Comparison of ENCODE assay signal across 11 mouse cellular contexts in the genomic region with DNA sequence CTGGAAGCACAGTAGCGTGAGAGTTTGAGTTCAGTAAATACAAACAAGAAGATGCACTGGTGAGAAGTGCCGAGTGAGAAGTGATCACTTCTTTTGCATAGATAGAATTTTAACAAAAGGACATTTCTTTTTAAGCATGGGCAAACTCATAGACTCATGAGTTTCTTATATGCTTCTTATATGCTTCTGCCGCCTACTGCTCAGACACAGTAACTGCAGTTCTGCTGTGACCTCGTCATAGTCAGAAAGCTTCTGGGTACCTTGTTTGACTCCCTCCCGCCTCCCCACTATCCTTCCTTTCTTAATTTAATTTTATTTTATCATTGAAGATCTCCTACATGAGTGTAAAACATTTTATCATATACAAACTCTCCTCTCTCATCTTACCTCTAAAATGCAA. TPM values are rescaled to one million over a fixed set of nuclear protein-coding genes. Genes with fewer than 3 reads are reported as not detected.
A peak's percentile ranks its signal among the peaks of the same experiment; 100 is the strongest.
DNase-seq lines count a peak whose midpoint lies in the region; ATAC-seq and TF ChIP-seq lines count a peak whose summit lies in the region.
"Had no signal": no experiment of that assay in that cellular context is flagged by ENCODE, and none has a peak within 500 bp of the region (broad histone marks: within the 10 kb centered on the region; RNA-seq: fewer than 3 reads in every experiment).

No protein-coding gene starts in this region.

- H3K27me3 ChIP-seq in heart, adult 2 months (ENCODE audit: control insufficient read depth, insufficient read depth, low read length), result no peaks in the 10 kb centered on the region
- no peaks in the 10 kb centered on the region for H3K27me3 ChIP-seq in midbrain, embryonic 14.5 days (ENCODE audit: control insufficient read depth, insufficient read depth, low read length)
- H3K27me3 ChIP-seq in midbrain, embryonic 16.5 days (ENCODE audit: control insufficient read depth, insufficient read depth, low read depth, low read length), result no peaks in the 10 kb centered on the region
- H3K27me3 ChIP-seq in splenic B cell, adult 2 months (ENCODE audit: control insufficient read depth, insufficient read depth, low read length, poor library complexity, severe bottlenecking), result no peaks in the 10 kb centered on the region

- no peak for DNase-seq in heart, adult 2 months
- no peak for DNase-seq in heart, adult 9 months (ENCODE audit: low spot score in 2 of 2)
- DNase-seq in midbrain, embryonic 14.5 days, result peak; percentile 52
- peak; percentile 52 for DNase-seq in brain, embryonic 14.5 days (ENCODE audit: low read depth)
- DNase-seq in splenic B cell, adult 2 months (ENCODE audit: low read depth, low spot score), result peak; percentile 4
- no peak for DNase-seq in cerebellum, adult 11 months
- DNase-seq in layer of hippocampus, adult 9-10 months (ENCODE audit: low spot score), result no peak

- H3K4me2 ChIP-seq in midbrain, embryonic 14.5 days (ENCODE audit: low read length), result no peak overlapping the region
- no peak overlapping the region for H3K4me2 ChIP-seq in midbrain, embryonic 16.5 days (ENCODE audit: low read length)

- no peaks in the 10 kb centered on the region for H3K4me1 ChIP-seq in heart, adult 2 months (ENCODE audit: control insufficient read depth, insufficient read depth, low read length)
- H3K4me1 ChIP-seq in midbrain, embryonic 14.5 days (ENCODE audit: control insufficient read depth, insufficient read depth, low read length), result 0 out of 2 replicates have a peak, but pooled peaks cover 5% of the 10 kb centered on the region
- H3K4me1 ChIP-seq in midbrain, embryonic 16.5 days (ENCODE audit: control insufficient read depth, insufficient read depth, low read length), result peaks cover 4% of the 10 kb centered on the region; the same call in 1 of the 2 replicates

- no peak for TF ChIP-seq EP300 in heart, adult 2 months (IDR thresholded peaks at IDR 0.05; ENCODE audit: insufficient read depth, low read depth, low read length)

- no peaks in the 10 kb centered on the region for H3K9me3 ChIP-seq in midbrain, embryonic 14.5 days (ENCODE audit: control insufficient read depth, low read length)
- H3K9me3 ChIP-seq in midbrain, embryonic 16.5 days (replicated peaks; ENCODE audit: control insufficient read depth, low read length, poor library complexity, severe bottlenecking), result no peaks in the 10 kb centered on the region

- no peaks in the 10 kb centered on the region for H3K36me3 ChIP-seq in heart, adult 2 months (ENCODE audit: control insufficient read depth, insufficient read depth, low read length)
- H3K36me3 ChIP-seq in midbrain, embryonic 14.5 days (ENCODE audit: control insufficient read depth, insufficient read depth, low read length), result no peaks in the 10 kb centered on the region
- H3K36me3 ChIP-seq in midbrain, embryonic 16.5 days (ENCODE audit: control insufficient read depth, insufficient read depth, low read length), result no peaks in the 10 kb centered on the region
- H3K36me3 ChIP-seq in splenic B cell, adult 2 months (ENCODE audit: control insufficient read depth, insufficient read depth, low read length, poor library complexity, severe bottlenecking), result no peaks in the 10 kb centered on the region

- H3K27ac ChIP-seq in heart, adult 2 months, result no peak overlapping the region
- H3K27ac ChIP-seq in midbrain, embryonic 14.5 days (replicated peaks; ENCODE audit: low read depth, low read length), result no peak overlapping the region
- H3K27ac ChIP-seq in midbrain, embryonic 16.5 days (ENCODE audit: low read length), result no peak overlapping the region

- no peak for TF ChIP-seq POLR2A in heart, adult 2 months (IDR thresholded peaks at IDR 0.05; ENCODE audit: insufficient read depth, low read depth, low read length)
- no peak for TF ChIP-seq POLR2A in brain, embryonic 14.5 days (IDR thresholded peaks at IDR 0.05; ENCODE audit: borderline replicate concordance, extremely low read depth, insufficient read depth, insufficient read length, poor library complexity, severe bottlenecking)

- no peak overlapping the region for H3K4me3 ChIP-seq in heart, adult 2 months
- H3K4me3 ChIP-seq in midbrain, embryonic 14.5 days (replicated peaks; ENCODE audit: low read depth, low read length), result no peak overlapping the region
- H3K4me3 ChIP-seq in midbrain, embryonic 16.5 days (ENCODE audit: low read depth, low read length), result no peak overlapping the region

- 52% methylated on average over 5 of the region's 5 CpGs for WGBS in heart, adult 2 months
- WGBS in midbrain, embryonic 14.5 days, result 47% methylated on average over 5 of the region's 5 CpGs
- 41% methylated on average over 5 of the region's 5 CpGs for WGBS in midbrain, embryonic 16.5 days

- no peak overlapping the region for H3K9ac ChIP-seq in heart, adult 2 months (ENCODE audit: low read depth, low read length)
- H3K9ac ChIP-seq in midbrain, embryonic 14.5 days (replicated peaks; ENCODE audit: low read length), result no peak overlapping the region
- H3K9ac ChIP-seq in midbrain, embryonic 16.5 days (ENCODE audit: low read depth, low read length), result no peak overlapping the region

- no peak for ATAC-seq in midbrain, embryonic 14.5 days (ENCODE audit: low FRiP score, low TSS enrichment)
- no peak for ATAC-seq in midbrain, embryonic 16.5 days
- ATAC-seq: forebrain, embryonic 16.5 days had no signal

- intact Hi-C loops in heart, adult 2 months (cut with DNase I), result no loop called here

- TF ChIP-seq CTCF in heart, adult 2 months (IDR thresholded peaks at IDR 0.05), result peak; percentile 78
- peak; percentile 57; the same call in 1 of the 2 replicates for TF ChIP-seq CTCF in brain, embryonic 14.5 days (IDR thresholded peaks at IDR 0.05; ENCODE audit: borderline replicate concordance, extremely low read depth, insufficient read depth, insufficient read length)

- no peaks in the 10 kb centered on the region for H3K79me2 ChIP-seq in heart, adult 2 months (replicated peaks; ENCODE audit: control insufficient read depth, insufficient read depth, low read length)

RNA-seq across cellular contexts. Expression of a gene that starts 26.5 kb away (rescaled TPM):
- 10 to 100 TPM; 20.2 to 29.2 TPM for total RNA-seq in heart, adult 2 months (2021)
- 7.9 and 17.8 TPM in 2 replicates for polyA plus RNA-seq in heart, adult 2 months (2012; rRNA removed)
- 21.3 and 22.4 TPM in 2 replicates for polyA plus RNA-seq in midbrain, embryonic 14.5 days (2014; fragmentation: Nextera tagmentation; extraction: Ambion mirVana)
- polyA plus RNA-seq in midbrain, embryonic 16.5 days (2015; fragmentation: Nextera tagmentation; extraction: Ambion mirVana), result 21.2 and 21.9 TPM in 2 replicates
- 13.9 and 16.5 TPM in 2 replicates for polyA plus RNA-seq in brain, embryonic 14.5 days (2012; rRNA removed)

RNA-seq across cellular contexts. Expression of a gene that starts 36.3 kb away (rescaled TPM):
- total RNA-seq in heart, adult 2 months (2021), result not detected
- polyA plus RNA-seq in heart, adult 2 months (2012; rRNA removed), result not detected in 2 replicates
- not detected in 2 replicates for polyA plus RNA-seq in midbrain, embryonic 14.5 days (2014; fragmentation: Nextera tagmentation; extraction: Ambion mirVana)
- polyA plus RNA-seq in midbrain, embryonic 16.5 days (2015; fragmentation: Nextera tagmentation; extraction: Ambion mirVana), result not detected in 2 replicates
- polyA plus RNA-seq in brain, embryonic 14.5 days (2012; rRNA removed), result not detected in 2 replicates
- polyA plus RNA-seq: forebrain, embryonic 16.5 days; large intestine, adult 2 months; spleen, adult 2 months had no signal

Comparison
In these comparisons a context has a peak if more than half of its experiments do, and no peak if none do; other contexts are left out.
1. DNase-seq: peak in midbrain, embryonic 14.5 days (single experiment), brain, embryonic 14.5 days (single experiment) and splenic B cell, adult 2 months (single experiment); none in heart, adult 2 months (0 of 2), heart, adult 9 months (0 of 2), cerebellum, adult 11 months (single experiment) and layer of hippocampus, adult 9-10 months (single experiment).